Mouse (Mus musculus) ES-Bruce4 (cell line): Measurements from ENCODE around the gene Pkn1.

Experiments used
- CTCF ChIP-seq: IDR thresholded peaks from one replicate; pipeline ENCODE4 v1.8.1; 2011; ENCODE audit warnings: low read depth, low read length
- EP300 ChIP-seq: IDR thresholded peaks from 2 replicates; pipeline ENCODE4 v1.6.1; 2011; ENCODE audit warnings: low read depth, low read length; ENCODE audit not compliant: insufficient read depth
- POLR2A ChIP-seq: IDR thresholded peaks from one replicate; pipeline ENCODE4 v1.8.1; 2011; ENCODE audit warnings: low read length; ENCODE audit not compliant: insufficient read depth

- no peak for TF ChIP-seq EP300
- no peak for TF ChIP-seq CTCF
- TF ChIP-seq POLR2A, result no peak
Measured at GRCm38 (mm10) chr8:83695351-83696106, 3.5 kb downstream of the Pkn1 start.
